Mouse (Mus musculus): ENCODE results near the gene Wdr93. TPM values are rescaled to one million over a fixed set of nuclear protein-coding genes. Genes with fewer than 3 reads are reported as not detected.

Wdr93 gene
- polyA plus RNA-seq, 1 experiment: not detected

GRCm38 (mm10) chr7:79780647-79781626, 38.0 kb downstream of the Wdr93 start:
- no peak for TF ChIP-seq GATA1 (IDR thresholded peaks at IDR 0.05; ENCODE audit: low read length)

GRCm38 (mm10) chr7:79781826-79782515, 39.0 kb downstream of the Wdr93 start:
- TF ChIP-seq GATA1 (IDR thresholded peaks at IDR 0.05; ENCODE audit: low read length): no peak

DNA sequence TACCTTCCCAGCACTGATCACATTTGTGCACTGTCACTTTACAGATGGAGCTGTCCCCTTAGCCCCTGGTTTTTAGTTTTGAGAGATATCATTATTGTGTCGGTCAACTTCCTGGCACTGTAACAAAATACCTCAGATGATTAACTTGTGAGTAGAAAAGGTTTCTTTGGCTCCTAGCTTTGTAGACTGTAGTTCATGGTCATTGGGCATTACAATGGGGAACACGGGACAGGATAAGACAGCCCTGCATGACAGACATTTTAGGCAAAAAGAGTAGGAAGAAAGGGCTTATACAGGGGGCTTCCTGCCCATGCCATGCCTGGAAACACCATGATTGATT, 39.5 kb downstream of the Wdr93 start:
- no peak for TF ChIP-seq GATA1 (IDR thresholded peaks at IDR 0.05; ENCODE audit: low read length)

DNA sequence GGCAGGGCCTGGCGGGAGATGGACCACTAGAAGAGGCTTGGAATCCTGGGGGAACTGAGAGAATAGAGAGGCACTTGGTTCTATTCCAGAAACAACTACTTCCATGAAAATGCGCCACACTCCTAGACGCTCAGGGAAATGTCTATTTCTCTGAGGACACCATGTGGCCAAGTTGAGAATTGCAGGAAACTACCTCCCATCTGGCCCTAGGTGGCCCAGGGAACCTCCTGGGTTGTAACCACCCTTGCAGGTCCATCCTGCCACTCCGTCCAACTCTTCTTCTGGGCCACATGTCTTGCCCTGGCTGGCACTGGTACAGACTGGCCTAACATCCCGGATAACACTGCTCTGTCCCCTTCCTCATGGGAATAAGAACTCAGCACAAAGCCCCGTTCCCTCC, 43.3 kb downstream of the Wdr93 start:
- no peak for TF ChIP-seq GATA1 (IDR thresholded peaks at IDR 0.05; ENCODE audit: low read length)

DNA sequence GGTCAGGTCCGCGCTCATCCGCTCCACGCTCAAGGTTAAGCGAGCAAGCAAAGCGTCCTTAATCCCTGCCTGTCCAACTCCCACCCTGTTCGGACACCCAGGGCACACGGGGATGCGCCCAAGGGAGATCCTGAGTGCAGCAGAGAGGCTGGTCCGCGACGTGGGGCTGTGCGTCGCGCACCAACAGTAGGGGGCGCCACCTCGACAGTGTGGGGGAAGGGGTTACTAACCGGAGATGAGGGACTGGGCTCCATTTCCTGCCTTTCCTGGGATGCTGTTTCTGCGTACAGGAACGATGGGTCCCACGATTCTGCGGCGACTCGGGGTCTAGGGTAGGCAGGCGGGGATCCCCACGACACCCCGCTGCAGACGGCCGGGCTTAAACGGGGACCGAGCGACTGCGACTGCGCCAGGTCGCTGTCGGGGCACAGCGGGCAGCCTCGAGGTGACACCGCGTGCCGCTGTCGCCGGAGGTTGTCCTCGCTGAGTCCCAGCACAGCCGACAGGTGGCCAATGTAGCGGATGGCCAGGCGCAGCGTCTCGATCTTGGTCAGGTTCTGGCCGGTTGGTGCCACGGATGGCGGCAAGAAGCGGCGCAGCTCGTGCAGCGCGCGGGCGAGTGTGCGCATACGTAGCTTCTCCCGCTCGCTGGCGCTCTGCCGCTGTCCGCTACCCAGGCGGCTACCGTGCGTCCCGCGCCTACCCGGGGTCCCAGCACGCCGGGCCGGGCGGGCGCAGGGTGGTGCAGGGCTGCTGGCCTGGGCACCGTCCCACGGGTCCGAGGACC, 49.9 kb downstream of the Wdr93 start:
- no peak for TF ChIP-seq GATA1 (IDR thresholded peaks at IDR 0.05; ENCODE audit: low read length)

DNA sequence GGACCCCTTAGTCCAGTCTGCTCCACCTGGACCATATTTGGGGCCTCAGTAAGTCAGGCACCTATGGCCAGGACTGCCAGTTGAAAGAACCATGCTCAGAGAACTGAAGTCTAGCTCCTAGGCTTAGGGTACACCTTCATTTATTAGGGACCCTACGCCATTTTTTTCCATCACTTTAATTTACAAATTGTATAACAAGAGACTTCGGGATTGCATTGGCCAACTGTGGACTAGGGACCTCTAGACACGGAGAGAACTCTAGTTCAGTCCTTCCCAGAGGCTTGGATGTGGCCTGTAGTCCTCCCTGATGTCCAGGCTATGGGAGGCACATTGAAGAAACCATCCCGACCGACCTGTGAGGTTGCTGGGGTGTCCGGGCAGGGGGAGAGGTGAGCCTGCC, 50.7 kb downstream of the Wdr93 start, which contains the start of gene Mesp1:
Gene Mesp1, minus strand, starts transcription at position 101 of the 400 bp plus-strand sequence.
- no peak for TF ChIP-seq GATA1 (IDR thresholded peaks at IDR 0.05; ENCODE audit: low read length)

- TF ChIP-seq GATA1 (IDR thresholded peaks at IDR 0.05; ENCODE audit: low read length): no peak
Measured at GRCm38 (mm10) chr7:79798606-79799005, 55.6 kb downstream of the Wdr93 start.

- TF ChIP-seq GATA1 (IDR thresholded peaks at IDR 0.05; ENCODE audit: low read length): no peak
Measured at GRCm38 (mm10) chr7:79799048-79799447, 56.1 kb downstream of the Wdr93 start.

DNA sequence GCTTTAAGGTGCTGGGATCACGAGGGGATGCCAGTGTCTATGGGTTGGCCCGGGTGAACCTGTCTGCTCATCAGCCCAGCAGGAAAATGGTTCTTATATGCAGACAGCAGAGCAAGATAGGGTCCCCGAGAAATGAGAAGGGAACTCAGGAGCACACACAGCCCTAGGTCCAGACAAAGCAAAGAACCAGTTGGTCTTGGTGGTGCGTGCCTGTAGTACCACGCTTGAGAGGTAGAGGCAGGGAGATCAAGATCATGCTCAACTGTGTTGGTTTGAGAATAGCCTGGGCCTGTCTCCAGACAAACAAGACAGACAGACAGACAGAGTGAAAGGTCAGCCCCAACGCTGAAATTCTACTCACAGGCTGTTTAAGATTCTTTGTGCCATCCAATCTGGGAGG, 56.5 kb downstream of the Wdr93 start:
- TF ChIP-seq GATA1 (IDR thresholded peaks at IDR 0.05; ENCODE audit: low read length): no peak

- TF ChIP-seq GATA1 (IDR thresholded peaks at IDR 0.05; ENCODE audit: low read length): no peak
Measured at GRCm38 (mm10) chr7:79800336-79800735, 57.4 kb downstream of the Wdr93 start.

DNA sequence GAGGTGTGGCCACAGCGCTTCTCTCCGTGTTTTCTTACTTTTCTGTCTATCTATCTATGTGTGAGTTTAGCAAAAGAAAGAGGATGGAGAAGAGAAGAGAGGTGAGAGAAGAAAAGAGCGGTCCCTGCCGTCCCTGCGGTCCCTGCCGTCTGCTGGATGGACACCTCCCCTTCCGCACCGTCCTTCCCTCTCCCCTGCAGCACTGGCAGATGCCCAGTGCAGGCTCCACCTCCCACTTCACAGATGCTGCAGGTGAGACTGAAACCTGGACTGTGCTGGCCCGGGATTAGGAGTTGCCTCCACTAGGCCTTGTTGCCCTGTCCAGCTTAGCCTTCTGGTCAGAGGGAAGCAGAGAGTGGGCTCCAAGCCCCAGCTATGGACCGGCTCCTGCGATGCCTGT, 58.4 kb downstream of the Wdr93 start:
- no peak for TF ChIP-seq GATA1 (IDR thresholded peaks at IDR 0.05; ENCODE audit: low read length)

DNA sequence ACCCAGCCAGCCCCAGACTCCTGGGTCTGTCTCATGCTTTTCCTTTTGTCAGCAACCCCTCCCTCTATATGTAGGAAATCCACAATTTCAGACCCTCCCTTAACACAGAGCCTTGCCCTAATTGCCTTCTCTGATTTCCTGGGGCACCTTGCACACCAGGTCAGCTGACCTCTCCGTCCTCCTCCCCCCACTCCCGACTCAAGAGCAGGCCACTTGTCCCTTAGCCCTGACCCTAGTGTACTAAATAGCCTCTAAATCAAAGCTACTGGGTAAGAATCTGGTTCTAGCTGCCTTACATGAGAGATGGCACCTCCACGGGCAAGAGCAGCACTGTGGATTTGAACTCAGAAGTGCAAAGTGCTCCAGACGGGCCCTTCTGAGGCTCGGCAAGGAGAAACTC, 59.1 kb downstream of the Wdr93 start:
- TF ChIP-seq GATA1 (IDR thresholded peaks at IDR 0.05; ENCODE audit: low read length): no peak

DNA sequence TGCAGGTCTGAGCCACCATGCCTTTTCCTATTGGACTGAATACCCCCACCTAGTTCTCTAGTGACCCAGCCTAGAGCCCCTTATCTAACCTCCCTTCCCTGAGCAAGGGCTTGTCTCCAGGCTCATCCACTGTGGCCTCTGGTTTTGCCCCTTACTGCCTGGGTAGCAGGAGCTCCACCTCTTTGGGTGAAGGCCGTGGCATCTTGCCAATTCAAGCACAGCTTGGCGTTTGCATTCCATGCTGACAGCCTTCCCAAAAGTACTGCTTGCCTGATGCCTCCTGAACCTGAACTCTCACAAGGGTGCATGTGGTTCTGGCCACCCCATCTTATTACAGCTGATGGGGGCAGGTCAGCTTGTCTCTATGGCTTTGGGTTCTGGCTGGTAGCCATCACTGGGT, 60.9 kb downstream of the Wdr93 start:
- no peak for TF ChIP-seq GATA1 (IDR thresholded peaks at IDR 0.05; ENCODE audit: low read length)

DNA sequence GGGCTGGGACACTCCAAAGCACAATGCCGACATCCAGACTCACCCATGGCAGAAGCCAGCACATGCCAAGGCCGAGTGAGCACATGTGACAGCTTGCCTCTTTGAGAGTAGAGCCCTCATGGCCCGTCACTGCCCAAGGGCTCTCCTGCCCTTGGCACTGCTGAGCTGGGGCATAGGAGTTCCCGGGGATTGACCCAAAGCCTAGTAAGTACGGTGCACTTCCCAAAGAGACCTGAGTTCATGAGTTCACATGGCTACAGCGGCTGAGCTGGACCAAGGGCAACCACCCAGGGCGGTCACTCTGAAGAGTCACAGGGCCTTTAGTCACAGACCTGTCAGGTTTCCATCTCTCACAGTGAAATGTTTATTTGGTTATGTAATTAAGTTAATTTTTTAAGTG, 65.6 kb downstream of the Wdr93 start:
- no peak for TF ChIP-seq GATA1 (IDR thresholded peaks at IDR 0.05; ENCODE audit: low read length)

DNA sequence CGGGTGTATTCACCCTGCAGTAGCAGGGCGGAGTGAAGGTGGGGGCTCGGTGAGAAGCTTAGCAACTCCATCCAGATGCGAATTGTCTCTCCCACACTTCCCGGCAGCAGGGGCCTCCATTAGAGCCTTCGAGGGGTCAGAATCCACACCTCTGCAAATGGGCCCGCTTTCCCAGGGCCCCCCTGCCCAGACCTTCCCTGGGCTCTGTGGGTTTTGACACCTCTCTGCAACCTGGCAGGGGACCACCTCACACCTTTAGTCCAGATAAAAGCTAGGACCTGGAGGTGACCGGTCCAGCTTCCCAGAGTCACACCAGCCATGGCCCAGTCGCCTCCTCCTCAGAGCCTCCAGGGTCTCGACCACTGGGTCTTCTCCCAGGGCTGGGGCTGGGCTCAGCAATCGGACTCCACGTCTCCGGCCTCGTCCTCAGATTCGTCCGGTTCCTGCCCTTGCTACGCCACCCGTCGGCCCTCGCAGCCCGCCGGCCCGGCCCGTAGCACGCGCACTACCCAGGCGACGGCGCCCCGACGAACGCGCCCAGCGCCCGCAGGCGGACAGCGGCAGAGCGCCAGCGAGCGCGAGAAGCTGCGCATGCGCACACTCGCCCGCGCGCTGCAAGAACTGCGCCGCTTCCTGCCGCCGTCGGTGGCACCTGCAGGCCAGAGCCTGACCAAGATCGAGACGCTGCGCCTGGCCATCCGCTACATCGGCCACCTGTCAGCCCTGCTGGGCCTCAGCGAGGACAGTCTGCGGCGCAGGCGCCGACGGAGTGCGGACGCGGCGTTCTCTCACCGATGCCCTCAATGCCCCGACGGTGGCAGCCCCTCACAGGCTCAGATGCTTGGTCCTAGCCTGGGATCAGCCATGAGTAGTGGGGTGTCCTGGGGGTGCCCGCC, 67.9 kb downstream of the Wdr93 start, which contains the start of gene Mesp2:
Gene Mesp2, plus strand, starts transcription at position 117 of the 896 bp plus-strand sequence.
- no peak for TF ChIP-seq GATA1 (IDR thresholded peaks at IDR 0.05; ENCODE audit: low read length)

Measured in G1E-ER4 (cell line).